In genomic region chr9:72753741-72754140, GRCm38 (mm10) we compare ENCODE assay signal across 10 mouse cellular contexts. TPM values are rescaled to one million over a fixed set of nuclear protein-coding genes. Genes with fewer than 3 reads are reported as not detected.
A peak's percentile ranks its signal among the peaks of the same experiment; 100 is the strongest.
DNase-seq lines count a peak whose midpoint lies in the region; ATAC-seq and TF ChIP-seq lines count a peak whose summit lies in the region.
"Had no signal": no experiment of that assay in that cellular context is flagged by ENCODE, and none has a peak within 500 bp of the region (broad histone marks: within the 10 kb centered on the region; RNA-seq: fewer than 3 reads in every experiment).

No protein-coding gene starts in this region.

- no peaks in the 10 kb centered on the region for H3K27me3 ChIP-seq in stomach, postnatal 0 days (ENCODE audit: control insufficient read depth, insufficient read depth, low read length)

- H3K27ac ChIP-seq in stomach, postnatal 0 days (replicated peaks), result no peak overlapping the region

- 0 out of 2 replicates have a peak, but pooled peaks have one; percentile 1 for ATAC-seq in frontal cortex, adult (ENCODE audit: low TSS enrichment)
- ATAC-seq in stomach, postnatal 0 days (ENCODE audit: low FRiP score, low TSS enrichment), result no peak

- TF ChIP-seq CTCF in stomach, postnatal 0 days (IDR thresholded peaks at IDR 0.05; ENCODE audit: low read depth), result no peak

- TF ChIP-seq EP300 in stomach, postnatal 0 days (optimal IDR thresholded peaks at IDR 0.05), result no peak

- no peak for DNase-seq in frontal cortex, adult 2 months (ENCODE audit: extremely low spot score in 1 of 2, low spot score in 1 of 2)
- peak; percentile 43 to 58 for DNase-seq in cerebellum, postnatal 25 days
- peak; percentile 52 for DNase-seq in forelimb bud, embryonic 11.5 days (ENCODE audit: low read depth, low spot score)
- peak; percentile 59 for DNase-seq in neural tube, embryonic 10.5 days (ENCODE audit: extremely low spot score, low spot score)
- DNase-seq in stomach, postnatal 0 days (ENCODE audit: low spot score), result no peak
- DNase-seq in heart, adult 11 months, result no peak
- DNase-seq in ovary, postnatal 14 days (ENCODE audit: low spot score), result no peak
- DNase-seq: gastrocnemius, postnatal 36 days; kidney, postnatal 4 days had no signal

- 34% methylated on average over 7 of the region's 7 CpGs for WGBS in stomach, postnatal 0 days

- no peaks in the 10 kb centered on the region for H3K9me3 ChIP-seq in stomach, postnatal 0 days (ENCODE audit: control insufficient read depth, low read length)

- peaks cover 5% of the 10 kb centered on the region; the same call in 1 of the 2 replicates for H3K36me3 ChIP-seq in stomach, postnatal 0 days (ENCODE audit: control insufficient read depth, insufficient read depth, low read length)

- H3K4me1 ChIP-seq in stomach, postnatal 0 days (replicated peaks; ENCODE audit: control insufficient read depth, insufficient read depth), result no peaks in the 10 kb centered on the region

- H3K4me3 ChIP-seq in stomach, postnatal 0 days (ENCODE audit: low read depth, low read length), result no peak overlapping the region

- no peak overlapping the region for H3K9ac ChIP-seq in stomach, postnatal 0 days (ENCODE audit: low read length)

- no peak overlapping the region for H3K4me2 ChIP-seq in stomach, postnatal 0 days (replicated peaks; ENCODE audit: low read depth)

RNA-seq across cellular contexts. Expression of gene Prtg, which starts 52.9 kb away (rescaled TPM):
- polyA plus RNA-seq in frontal cortex, adult 2 months (2012; rRNA removed), result 1.2 and 1.4 TPM in 2 replicates
- polyA plus RNA-seq in stomach, postnatal 0 days (2015; fragmentation: Nextera tagmentation; extraction: Ambion mirVana), result 0.06 TPM in 2 replicates

Comparison
In these comparisons a context has a peak if more than half of its experiments do, and no peak if none do; other contexts are left out.
1. DNase-seq: peak in cerebellum, postnatal 25 days (2 of 2), forelimb bud, embryonic 11.5 days (single experiment) and neural tube, embryonic 10.5 days (single experiment); none in frontal cortex, adult 2 months (0 of 2), stomach, postnatal 0 days (single experiment), heart, adult 11 months (single experiment) and ovary, postnatal 14 days (single experiment).